Mouse (Mus musculus) skeletal muscle tissue, adult 2 months (tissue): ENCODE data around the gene Abhd4.
A peak's percentile ranks its signal among the peaks of the same experiment; 100 is the strongest.

Source experiments
- DNase-seq: peaks from one replicate; pipeline ENCODE4 v3.0.0-alpha.2; 2012; ENCODE audit warnings: low read depth, low spot score

The Abhd4 gene

DNA sequence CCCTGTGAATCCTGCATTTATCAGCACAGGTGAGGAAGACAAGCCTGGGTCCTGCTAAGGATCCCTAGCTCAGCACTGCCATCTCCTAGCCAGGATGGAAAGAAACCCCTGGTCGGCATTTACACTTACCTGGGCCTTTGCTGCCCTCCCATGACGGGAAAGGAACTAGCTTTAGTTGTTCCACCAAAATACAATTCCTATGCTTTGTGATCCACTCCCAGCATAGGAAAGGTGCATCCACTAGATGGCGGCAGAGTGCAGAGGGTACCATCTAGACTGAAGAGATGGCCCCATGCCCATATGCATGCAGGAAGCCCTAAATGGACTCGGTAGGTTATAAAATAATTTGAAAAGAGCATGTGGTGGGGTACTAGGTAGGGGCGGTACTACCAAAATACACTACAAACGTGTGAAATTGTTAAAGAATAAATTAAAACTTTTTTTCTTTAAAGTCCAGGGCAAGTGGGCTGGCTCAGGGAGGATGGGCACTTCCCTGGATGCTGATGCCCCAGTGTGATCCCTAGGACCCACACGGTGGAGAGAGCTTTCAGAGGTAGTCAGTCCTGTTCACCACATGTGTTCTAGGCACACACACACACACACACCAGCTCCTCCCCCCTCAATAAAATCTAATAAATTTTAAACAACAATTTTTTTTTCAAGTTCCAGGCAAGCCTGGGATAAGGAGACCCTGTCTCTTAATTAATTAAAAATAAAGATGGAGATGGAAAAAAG lies 14.8 kb upstream of the Abhd4 start:
- DNase-seq: peak; percentile 63

DNA sequence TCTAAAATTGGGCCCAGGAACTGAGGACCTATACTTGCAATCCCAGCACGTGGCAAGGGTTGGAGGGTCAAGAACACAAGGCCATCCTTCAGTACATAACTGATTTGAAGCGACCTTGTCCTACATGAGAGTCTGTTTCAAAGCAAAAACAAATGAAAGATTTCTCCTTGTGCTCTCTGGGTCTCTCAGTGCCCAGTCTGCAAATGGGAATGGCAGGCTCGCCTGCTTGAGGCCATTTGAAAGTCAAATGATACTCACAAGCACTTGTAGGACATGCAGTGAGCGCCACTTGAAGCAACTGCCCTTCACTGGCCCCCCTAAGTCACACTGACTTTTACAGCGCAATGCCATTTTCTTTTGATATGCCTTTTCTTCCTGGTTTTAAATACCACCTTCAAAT lies 13.4 kb upstream of the Abhd4 start:
- DNase-seq: no peak

DNA sequence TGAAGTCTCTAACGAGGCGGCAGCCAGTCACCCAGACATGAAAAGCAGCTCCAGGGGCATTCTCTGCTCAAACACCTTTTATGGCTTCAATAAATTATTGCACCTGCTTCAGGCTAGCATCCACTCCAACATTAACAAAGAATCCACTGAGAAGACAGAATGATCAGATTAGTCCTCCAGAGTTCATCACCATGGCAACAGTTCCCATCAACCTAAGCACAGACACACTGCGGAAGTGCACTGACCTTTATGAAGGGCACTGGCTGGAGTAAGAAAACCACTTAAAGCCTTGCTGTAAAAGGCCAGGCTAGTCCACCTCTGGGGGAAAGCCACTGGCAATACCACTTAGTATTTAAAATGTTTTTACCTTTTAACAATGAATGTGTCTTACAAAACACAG lies 9.8 kb upstream of the Abhd4 start:
- DNase-seq: no peak

DNA sequence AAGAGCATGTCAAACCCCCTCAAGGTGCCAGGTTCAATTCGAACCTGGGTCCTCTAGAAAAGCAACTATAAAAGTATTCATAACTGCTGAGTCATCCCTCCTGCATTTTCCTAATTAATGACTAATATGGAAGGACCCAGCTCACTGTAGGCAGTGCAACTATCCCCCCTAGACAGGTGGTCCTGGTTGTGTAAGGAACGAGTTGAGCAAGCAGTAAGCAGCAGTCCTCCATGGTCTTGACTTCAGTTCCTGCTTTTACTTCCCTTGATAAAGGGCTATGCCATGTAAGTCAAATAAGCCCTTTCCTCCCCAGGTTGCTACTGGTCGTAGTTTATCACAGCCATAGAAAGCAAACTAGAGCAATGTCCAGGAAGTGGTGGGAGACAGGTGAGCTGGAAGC lies 7.8 kb upstream of the Abhd4 start:
- no peak for DNase-seq

DNA sequence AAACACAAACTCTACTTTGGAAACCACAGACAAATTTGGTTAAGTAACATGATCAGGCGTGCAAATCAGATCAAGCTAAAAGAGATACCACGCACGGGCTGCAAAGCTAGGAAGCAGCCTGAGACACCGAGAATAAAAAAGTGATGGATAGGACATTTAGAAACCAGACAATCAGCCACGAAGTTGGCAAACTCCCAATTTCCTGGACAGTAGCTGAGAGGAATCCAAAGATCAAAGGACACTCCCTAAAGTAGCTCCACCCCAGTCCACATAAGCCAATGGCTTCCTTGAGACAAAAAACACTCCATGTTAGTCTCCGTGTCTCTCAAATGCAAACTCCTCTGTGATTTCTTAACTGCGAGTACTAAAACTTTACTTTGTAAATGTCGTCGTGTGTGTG lies 4.7 kb upstream of the Abhd4 start:
- no peak for DNase-seq

DNA sequence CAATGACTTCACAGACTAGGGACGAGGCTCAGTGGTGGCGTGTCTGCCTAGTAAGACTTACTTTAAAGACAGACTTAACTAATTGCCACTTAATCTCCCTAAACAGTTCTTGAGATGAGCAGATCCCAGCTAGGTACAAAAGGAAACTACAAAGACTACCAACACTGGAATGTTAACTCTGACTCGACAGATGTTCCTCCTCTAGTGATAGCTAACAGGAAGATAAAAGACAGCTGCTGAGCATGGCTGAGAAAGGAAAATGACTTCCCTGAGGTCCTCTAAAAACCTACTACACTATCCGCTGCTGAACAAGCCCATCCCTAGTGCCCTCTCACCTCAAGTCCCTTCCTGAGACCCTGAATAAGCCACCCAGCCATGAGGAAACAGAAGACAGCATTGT lies 3.9 kb upstream of the Abhd4 start:
- no peak for DNase-seq

DNA sequence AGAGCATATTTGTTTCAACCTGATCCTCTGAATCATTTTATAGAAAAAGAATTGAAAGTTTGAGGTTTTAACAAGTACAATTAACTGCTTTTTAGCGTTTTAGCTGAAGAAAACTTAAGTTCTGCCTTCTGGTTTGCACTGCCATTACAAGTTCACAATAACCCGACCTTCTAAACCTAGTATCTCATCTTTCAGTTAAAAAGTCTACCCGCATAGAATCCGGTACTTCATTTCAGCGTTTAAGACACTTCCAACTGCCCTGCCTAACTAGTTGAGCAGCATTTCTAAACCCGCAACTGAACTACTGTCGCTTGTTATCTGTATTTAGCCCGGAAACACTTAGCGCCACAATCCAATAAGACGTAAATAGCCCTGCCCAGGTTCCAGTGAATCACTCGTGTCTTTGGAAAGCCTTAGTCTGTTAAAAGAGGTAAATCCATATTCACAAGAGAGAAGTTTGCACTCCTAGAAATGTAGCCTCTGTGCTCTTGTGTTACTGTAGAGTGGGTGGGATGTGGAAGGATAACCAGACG lies 748 bp downstream of the Abhd4 start:
- DNase-seq: no peak

DNA sequence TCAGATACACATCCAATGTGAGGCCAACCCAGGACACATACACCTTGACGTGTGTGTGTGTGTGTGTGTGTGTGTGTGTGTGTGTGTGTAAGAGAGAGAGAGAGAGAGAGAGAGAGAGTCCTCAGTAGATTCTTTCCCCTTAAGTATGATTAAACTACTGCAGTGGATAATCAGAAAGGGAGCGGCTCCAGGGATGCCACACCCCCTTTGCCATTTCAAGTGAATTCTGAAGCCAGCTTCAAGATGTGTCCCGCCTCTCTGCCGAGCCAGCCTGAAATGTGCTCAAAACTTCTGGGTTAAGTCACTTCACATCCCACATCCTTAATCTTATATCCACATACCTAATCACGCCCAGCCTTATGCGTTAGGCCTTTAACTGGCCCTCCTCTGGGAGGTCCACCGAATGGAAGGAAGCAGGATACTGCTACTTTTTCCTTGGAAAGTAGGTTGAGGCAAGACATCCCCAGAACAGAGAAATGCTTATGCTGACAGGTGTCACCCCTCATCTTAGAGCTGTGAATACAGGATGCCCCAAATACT lies 4.2 kb downstream of the Abhd4 start:
- DNase-seq: no peak

DNA sequence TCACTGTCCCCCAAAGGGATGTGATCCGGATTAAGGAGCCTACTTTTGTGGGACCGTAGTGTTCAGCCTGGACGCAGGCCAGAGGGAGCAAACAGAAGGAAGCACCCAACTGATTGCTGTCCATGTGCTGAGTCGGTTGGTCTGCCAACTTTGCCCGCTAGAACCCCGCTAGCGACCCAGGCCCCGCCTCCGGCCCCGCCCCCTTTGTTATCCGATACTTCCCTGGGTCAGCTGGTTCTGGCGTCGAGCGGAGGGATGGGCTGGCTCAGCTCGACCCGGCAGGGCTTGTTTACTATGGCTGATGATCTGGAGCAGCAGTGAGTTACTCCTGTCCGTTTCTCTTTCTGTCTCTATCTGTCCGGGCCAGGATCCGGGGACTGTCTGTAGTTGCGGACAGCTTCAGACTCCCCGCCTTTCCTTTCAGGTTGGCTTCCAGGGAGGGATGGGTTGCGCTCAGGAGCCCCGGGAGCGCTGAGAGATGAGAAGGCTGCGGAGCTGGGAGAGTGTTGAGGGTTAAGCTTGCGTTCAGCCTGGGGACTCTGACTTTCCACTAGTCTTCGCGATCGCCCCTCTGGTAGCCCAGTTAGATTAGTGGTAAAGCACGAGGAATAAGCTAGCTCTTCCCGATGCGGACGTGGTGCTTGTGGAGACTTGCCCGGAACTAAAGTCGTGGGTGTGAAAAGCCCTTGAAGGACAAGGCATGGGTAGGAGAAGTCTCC lies 5.2 kb downstream of the Abhd4 start:
- peak; percentile 80 for DNase-seq

DNA sequence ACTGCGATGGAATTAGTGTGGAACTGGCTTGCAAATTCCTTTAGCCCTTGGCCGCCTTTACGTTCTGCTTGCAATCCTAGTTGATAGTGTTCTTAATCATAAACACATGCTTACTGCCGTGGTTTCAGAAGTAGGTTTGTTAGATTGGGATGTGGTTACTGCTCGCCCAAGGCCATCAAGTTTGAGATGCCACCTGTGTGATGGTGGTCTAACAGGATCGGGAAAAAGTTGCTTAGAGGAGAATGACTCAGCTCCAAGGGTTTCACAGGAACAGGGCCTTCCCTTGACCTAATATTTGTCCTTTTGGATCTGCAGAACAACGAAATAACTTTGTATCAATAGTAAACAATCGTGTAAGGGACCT lies 5.7 kb downstream of the Abhd4 start:
- DNase-seq: no peak

DNA sequence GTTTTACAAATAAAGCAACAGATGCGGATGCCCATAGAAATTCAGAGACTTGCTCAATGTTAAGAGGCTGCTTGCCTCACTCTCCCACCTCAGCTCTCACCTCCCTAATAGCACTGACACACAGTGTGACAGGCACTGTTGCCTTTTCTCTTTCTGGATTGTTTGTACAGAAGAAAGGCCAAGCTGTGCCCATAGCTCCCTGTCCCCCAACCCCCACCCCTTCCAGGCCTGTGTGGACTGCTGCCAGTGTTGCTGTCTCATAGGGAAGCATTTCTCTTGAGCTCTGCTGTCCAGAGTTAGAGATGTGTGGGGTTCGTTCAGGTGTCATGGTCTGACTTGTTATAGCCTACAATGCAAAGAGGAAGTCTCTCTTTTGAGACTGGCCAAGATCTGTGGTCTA lies 6.2 kb downstream of the Abhd4 start:
- no peak for DNase-seq

DNA sequence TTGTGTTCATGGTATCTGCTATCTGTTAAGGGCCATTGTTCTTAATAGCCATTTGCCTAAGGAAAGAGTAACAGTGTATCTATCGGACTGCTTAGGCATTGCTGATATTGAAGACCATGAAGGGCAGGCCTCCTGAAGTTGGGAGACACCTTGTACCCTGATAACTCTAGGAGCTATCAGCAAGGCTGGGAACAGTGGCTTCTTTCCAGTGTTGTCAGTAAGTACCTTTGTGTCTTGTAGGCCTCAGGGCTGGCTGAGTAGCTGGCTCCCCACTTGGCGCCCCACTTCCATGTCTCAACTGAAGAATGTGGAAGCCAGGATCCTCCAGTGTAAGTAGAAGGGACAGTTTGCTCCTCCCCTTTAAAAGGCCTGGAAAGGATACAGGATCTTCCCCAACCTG lies 7.4 kb downstream of the Abhd4 start:
- DNase-seq: no peak

DNA sequence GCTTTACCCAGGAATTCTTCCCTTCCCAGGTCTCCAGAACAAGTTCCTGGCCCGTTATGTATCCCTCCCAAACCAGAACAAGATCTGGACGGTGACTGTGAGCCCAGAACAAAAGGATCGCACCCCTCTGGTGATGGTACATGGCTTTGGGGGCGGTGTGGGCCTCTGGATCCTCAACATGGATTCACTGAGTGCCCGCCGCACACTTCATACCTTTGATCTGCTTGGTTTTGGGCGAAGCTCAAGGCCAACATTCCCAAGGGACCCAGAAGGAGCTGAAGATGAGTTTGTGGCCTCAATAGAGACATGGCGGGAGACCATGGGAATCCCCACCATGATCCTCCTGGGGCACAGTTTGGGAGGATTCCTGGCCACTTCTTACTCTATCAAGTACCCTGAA lies 8.6 kb downstream of the Abhd4 start:
- no peak for DNase-seq

DNA sequence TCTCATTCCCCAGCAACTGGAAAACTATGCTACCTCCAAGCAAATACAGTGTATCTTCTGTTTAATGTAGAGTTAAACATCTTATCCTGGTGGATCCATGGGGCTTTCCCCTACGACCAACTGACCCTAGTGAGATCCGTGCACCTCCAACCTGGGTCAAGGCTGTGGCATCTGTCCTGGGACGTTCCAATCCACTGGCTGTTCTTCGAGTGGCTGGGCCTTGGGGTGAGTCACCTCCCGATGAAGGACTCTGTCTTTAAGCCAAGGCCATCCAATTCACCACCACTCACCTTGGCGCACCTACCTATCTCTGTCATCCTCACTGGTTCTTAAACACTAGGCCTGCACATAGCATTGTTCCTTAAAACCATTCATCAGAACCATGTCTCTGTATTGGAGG lies 9.1 kb downstream of the Abhd4 start:
- DNase-seq: no peak

DNA sequence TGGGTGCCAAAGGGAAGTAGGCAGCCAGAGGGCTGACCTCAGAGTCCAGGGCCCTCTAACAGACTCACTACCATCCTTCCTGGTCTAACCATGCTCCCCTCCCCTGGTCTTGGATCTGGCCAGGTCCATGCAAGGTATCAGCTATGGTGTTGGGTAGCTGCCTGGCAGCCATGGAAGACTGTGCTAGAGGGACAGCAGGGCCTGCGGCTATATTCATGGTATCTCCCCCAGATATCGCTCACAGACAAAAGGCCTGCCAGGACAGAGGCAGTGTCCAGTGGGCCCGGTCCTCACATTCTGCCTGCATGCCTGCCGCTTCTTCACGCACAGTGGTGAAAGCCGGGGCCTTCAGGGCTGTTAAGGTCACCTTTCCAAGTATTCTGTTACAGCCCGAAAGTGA lies 10.2 kb downstream of the Abhd4 start:
- DNase-seq: no peak

DNA sequence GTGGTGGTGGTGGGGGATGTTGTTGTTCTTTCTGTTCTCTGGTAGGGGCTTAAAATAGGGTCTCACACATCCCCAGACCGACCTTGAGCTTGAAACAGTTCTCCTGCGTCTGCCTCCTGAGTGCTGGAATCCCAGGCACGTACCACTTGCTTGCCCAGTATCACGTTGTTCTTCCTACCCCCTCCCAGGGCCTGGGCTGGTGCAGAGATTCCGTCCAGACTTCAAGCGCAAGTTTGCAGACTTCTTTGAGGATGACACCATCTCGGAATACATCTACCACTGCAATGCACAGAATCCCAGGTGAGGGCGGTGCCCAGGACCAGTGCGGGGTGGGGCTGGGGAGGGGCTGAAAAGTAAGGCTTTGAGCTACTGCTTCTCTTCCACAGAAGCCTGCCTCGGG lies 11.1 kb downstream of the Abhd4 start:
- DNase-seq: no peak

DNA sequence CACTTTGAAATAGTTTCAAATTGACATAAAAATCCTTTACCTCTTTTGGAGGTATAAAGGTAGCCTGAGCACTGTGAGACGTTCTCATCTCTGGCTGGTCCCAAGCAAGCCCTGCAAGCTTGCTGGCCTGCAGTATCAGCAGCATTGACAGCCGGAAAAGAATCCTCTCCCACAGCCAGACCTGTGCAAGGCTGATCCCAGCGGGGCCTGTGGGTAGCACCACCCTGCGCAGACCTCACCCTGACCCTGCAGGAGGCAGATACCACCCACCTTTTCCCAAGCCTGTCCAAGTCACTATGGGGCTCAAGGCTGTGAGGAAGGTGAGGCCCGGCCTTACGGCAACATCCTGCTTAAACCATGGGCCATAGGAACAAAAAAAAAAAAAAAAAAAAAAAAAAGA lies 12.0 kb downstream of the Abhd4 start:
- no peak for DNase-seq

DNA sequence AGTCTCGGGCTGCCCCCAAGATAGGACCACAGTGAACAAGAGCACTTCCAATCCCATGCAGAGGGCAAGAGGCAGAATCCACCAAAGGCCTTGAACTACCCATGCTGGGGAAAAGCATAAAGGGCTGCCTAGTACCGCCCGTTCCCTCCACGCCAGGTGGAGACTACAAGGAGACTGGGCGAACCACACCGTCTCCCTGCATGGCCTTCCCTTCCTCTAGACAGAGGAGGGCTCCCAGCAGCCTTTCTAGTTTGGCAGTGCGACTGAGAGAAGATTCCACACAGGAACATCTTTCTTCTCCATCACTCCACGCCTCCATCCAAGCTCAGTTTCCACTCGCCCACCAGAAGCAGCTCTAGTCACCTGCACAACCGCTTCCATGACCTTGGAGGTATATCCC lies 14.0 kb downstream of the Abhd4 start:
- DNase-seq: no peak

DNA sequence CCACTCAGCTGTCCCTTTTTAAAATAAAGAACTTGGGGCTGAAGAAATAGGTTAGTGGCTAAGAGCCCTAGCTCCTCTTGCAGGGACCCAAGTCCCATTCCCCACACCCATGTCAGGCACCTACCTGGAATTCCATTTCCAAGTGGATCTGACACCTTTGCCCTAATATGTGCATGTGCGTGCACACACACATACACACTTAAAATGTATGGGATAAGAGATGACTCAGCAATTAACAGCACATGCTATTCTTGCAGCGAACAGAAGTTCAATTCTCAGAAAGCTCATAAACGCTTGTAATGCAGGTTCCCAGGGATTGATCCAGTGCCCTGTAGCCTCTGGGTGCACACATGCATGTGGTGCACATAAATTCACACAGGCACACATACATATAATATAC lies 15.6 kb downstream of the Abhd4 start:
- no peak for DNase-seq

DNA sequence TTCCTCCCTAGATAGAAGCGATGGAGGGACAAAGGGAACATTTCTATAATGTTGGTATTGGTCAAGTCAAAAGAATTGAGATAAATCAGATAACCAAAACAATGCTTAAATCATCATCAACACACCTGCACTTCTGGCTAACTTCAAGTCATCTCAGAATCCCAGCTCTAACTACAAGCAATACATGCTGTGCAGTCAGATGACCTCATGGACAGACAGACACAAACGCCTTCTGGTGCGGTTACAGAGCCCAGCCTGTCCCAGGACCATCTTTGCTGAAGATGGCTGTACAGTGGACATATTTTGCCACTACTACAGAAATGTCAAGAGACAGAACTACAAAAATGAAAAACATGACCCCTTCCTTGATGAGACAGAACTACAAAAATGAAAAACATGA lies 16.4 kb downstream of the Abhd4 start:
- no peak for DNase-seq

DNA sequence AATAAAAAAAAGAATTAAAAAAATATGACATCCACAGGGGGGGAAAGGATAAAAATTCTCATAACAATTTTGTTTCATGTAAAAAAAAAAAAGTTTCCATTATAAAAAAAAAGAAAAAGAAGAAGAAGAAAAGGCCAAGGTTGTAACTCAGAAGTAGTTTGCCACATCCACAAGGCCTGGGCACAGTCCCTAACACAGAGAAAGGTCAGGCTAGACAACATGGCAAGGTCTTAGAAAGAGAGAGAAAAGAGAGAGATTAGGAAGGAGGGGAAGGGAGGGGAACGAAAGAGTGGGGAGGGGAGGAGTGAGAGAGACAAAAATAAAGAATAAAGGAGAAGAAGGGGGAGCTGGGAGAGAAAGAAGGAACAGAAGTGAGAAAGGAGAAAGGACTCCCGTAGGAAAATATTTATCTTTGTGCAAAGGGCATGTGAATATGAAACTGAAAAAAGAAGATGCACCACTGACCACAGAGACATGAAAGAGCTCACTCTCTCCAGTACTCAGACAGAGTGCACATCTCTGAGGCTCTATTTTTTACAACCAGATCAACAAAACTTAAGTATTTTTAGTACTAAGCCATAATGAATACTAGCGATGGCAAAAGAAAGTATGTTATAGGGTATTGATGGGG lies 18.1 kb downstream of the Abhd4 start:
- no peak for DNase-seq

DNA sequence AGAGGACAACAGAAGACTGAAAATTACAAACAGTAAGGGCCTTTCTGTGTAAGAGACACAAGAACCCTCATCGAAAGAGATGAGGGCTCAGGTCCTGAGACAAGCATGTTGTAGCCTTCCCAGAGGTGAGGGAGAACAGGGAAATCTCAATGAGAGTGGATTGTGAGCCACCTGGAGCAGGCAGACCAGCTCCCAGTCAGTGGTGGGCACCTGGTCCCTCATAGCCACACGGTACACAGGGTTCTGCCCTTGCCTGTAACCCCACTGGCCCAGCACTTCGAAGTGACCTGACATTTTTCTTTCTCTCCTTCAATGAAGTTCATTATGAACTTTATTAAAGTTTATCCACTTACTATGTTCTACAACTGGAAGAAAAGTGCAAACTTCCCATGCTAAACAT lies 18.7 kb downstream of the Abhd4 start:
- DNase-seq: no peak

DNA sequence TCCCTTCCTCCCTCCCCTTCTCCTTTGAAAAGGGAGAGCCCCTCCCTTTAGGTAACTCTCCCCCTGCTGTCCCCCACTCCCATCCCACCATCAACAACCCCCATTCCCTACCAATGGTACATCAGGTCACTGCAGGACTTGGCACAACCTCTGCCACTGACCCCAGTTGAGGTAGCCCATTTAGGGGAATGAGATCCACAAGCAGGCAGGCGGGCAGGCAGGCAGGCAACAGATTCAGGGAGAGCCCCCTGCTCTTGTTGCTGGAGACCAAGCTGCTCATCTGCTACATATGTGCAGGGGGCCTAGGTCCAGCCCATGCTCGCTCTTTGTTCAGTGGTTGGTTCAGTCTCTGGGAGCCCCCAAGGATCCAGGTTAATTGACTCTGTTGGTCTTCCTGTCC lies 22.5 kb downstream of the Abhd4 start:
- no peak for DNase-seq
